Mouse (Mus musculus) adrenal gland (tissue): ENCODE measurements around the gene Mettl7a3.

Source experiments
- intact Hi-C: fragments of 180-260 bp; cut with DNase I; formaldehyde crosslinking; loops from one replicate; pipeline ENCODE4 v1.15.1; 2025

The Mettl7a3 gene

DNA sequence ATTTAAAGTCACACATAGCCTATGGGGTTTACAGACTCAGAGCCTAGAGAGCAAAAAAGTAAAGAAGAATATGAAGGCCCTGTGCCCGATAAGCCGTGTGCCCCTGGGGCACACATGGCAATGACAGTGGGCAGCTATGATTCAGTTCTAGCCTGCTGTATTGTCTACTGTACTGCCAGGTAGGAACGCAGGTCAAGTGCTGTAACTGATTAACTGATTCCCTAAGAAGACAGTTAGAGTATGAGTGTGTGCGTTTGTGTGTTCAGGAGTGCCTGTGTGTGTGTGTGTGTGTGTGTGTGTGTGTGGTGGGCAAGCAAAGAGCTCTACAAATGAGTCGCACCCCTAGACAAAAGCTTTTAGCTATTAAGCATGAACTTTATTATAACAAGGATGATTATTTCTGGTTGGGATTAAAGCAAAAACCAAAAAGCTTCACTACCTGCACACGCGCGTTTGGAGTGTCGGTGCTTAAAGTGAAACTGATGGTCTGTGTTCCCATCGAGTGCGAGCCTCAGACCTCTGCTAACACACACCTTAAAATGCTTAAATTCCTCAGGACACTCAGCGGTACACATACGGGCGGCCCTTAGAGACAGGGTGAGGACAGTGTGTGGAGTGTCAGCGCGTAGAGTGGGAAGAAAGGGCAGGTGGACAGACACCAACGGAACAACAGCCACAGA lies 53.0 kb downstream of the Mettl7a3 start:
- intact Hi-C loops = no loop called here

DNA sequence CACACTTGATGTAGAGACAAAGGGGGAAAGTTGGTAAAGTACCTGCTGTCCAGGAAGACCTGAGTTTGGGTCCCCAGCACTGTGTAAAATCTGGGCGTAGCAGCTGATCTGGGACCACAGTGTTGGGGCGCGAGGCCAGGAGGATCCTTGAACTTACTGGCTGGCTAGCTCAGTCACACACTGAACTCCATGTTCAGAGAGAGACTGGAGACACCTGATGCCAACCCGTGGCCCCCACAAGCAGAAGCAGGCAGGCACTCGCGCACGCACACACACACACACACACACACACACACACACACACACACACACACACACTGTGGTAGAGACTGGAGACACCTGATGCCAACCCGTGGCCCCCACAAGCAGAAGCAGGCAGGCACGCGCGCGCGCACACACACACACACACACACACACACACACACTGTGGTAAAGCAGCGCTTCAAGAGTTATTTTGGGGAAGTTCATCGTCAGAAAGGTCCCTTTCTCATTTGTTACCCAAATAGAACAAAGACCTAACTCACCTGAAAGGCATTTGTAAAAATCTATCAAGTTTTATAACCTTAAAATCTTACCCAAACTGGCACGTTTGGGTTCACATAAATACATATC lies 53.6 kb downstream of the Mettl7a3 start:
- intact Hi-C loops = no loop called here

DNA sequence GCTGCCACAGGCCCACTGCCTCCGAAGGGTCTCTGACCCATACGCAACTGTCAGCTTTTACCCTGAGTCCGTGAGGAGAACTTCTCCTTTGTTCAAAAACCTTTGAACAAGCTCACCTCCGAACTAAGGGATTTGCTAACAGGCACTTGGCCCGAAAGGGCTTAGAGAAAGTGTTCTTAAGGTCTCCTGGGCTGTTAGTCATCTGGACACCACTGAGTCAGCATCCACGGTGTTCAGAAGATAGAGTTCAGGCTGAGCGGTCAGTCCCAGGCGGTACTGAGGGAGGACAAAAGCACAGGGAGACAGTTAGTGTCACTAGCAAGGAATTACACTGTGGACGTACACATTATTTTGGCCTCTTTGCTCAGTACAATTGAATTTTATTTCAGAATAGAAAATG lies 54.2 kb downstream of the Mettl7a3 start:
- intact Hi-C loops = no loop called here
